14 mouse cellular contexts compared by ENCODE assay signal in the genomic region with DNA sequence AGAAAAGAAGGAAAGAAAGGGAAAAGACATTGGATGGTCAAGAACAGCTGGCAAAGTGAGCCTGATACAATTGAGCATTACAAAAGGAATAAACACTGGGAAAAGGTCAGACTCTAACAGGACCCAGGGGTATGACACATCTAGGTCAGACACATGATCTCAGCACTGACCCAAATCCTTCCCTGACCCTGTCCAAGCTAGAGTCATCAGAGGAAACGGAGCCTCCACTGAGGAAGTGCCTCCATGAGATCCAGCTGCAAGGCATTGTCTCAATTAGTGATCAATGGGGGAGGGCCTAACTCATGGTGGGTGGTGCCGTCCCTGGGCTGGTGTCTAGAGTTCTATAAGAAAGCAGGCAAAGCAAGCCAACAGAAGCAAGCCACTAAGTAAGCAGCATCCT. TPM values are rescaled to one million over a fixed set of nuclear protein-coding genes. Genes with fewer than 3 reads are reported as not detected.
DNase-seq lines count a peak whose midpoint lies in the region; ATAC-seq lines count a peak whose summit lies in the region.
"Had no signal": no experiment of that assay in that cellular context is flagged by ENCODE, and none has a peak within 500 bp of the region (broad histone marks: within the 10 kb centered on the region; RNA-seq: fewer than 3 reads in every experiment).

No protein-coding gene starts in this region.

- no peaks in the 10 kb centered on the region for H3K9me3 ChIP-seq in heart, embryonic 12.5 days (replicated peaks)
- no peaks in the 10 kb centered on the region for H3K9me3 ChIP-seq in embryonic facial prominence, embryonic 10.5 days
- H3K9me3 ChIP-seq: hindbrain, embryonic 12.5 days had no signal

- no peaks in the 10 kb centered on the region for H3K27me3 ChIP-seq in heart, embryonic 12.5 days (replicated peaks)
- H3K27me3 ChIP-seq in embryonic facial prominence, embryonic 10.5 days (replicated peaks; ENCODE audit: low read depth, poor library complexity, severe bottlenecking), result no peaks in the 10 kb centered on the region
- H3K27me3 ChIP-seq: hindbrain, embryonic 12.5 days had no signal

- H3K4me1 ChIP-seq in heart, embryonic 12.5 days (replicated peaks), result peaks cover 73% of the 10 kb centered on the region
- H3K4me1 ChIP-seq in embryonic facial prominence, embryonic 10.5 days, result peaks cover 7% of the 10 kb centered on the region

- peaks cover 17% of the 10 kb centered on the region for H3K36me3 ChIP-seq in heart, embryonic 12.5 days
- H3K36me3 ChIP-seq in embryonic facial prominence, embryonic 10.5 days (replicated peaks), result no peaks in the 10 kb centered on the region
- H3K36me3 ChIP-seq: hindbrain, embryonic 12.5 days had no signal

- peak; percentile 59 to 82 for DNase-seq in adrenal gland, adult (ENCODE audit: inconsistent age in 2 of 2, low spot score in 1 of 2)
- no peak for DNase-seq in adrenal gland, postnatal 4 days (ENCODE audit: low spot score in 2 of 2)
- DNase-seq in heart, adult 9 months (ENCODE audit: low spot score in 2 of 2), result peak; percentile 50 to 54
- DNase-seq in 3134 (ENCODE audit: extremely low read depth, insufficient read length, low spot score), result peak; percentile 35
- DNase-seq in embryonic facial prominence, embryonic 10.5 days (ENCODE audit: low spot score), result peak; percentile 45
- no peak for DNase-seq in cerebellum, adult 9-11 months
- DNase-seq: kidney, postnatal 4 days; right cerebral cortex, postnatal 14 days had no signal

- 55% methylated on average over 2 of the region's 2 CpGs for WGBS in heart, embryonic 12.5 days
- WGBS in embryonic facial prominence, embryonic 10.5 days, result 25% methylated on average over 2 of the region's 2 CpGs

- H3K4me3 ChIP-seq in heart, embryonic 12.5 days, result no peak overlapping the region
- H3K4me3 ChIP-seq in embryonic facial prominence, embryonic 10.5 days, result no peak overlapping the region
- H3K4me3 ChIP-seq: hindbrain, embryonic 12.5 days had no signal

- no peak overlapping the region for H3K27ac ChIP-seq in heart, embryonic 12.5 days (ENCODE audit: poor library complexity, severe bottlenecking)
- no peak overlapping the region for H3K27ac ChIP-seq in embryonic facial prominence, embryonic 10.5 days (replicated peaks)
- H3K27ac ChIP-seq: hindbrain, embryonic 12.5 days had no signal

- no peak overlapping the region for H3K4me2 ChIP-seq in heart, embryonic 12.5 days
- H3K4me2 ChIP-seq: hindbrain, embryonic 12.5 days had no signal

- H3K9ac ChIP-seq in heart, embryonic 12.5 days, result no peak overlapping the region
- H3K9ac ChIP-seq: hindbrain, embryonic 12.5 days had no signal

- ATAC-seq in heart, embryonic 12.5 days (ENCODE audit: insufficient number of reproducible peaks, low FRiP score), result no peak
- no peak for ATAC-seq in granulocyte monocyte progenitor cell, adult 5-6 weeks (replicated peaks; ENCODE audit: poor library complexity, severe bottlenecking)
- ATAC-seq: intestine, postnatal 0 days had no signal

RNA-seq across cellular contexts. Expression of a gene that starts 6.8 kb away (rescaled TPM):
- total RNA-seq in adrenal gland, postnatal 4 days (2021), result 100 to 1,000 TPM; 338 to 365 TPM
- polyA plus RNA-seq in heart, embryonic 12.5 days (2016; fragmentation: Nextera tagmentation; extraction: Ambion mirVana), result 327 and 336 TPM in 2 replicates
- 104 and 116 TPM in 2 replicates for polyA plus RNA-seq in embryonic facial prominence, embryonic 10.5 days (2016; fragmentation: Nextera tagmentation; extraction: Ambion mirVana)
- total RNA-seq in granulocyte monocyte progenitor cell, adult 5-6 weeks (2014; fragmentation: Nextera tagmentation), result 125 TPM in 2 replicates
- 79.4 and 102 TPM in 2 replicates for total RNA-seq in granulocyte monocyte progenitor cell, adult 5-6 weeks (2017)

RNA-seq across cellular contexts. Expression of a gene that starts 6.9 kb away (rescaled TPM):
- total RNA-seq in adrenal gland, postnatal 4 days (2021), result 1 to 10 TPM; 2.8 to 3.5 TPM
- polyA plus RNA-seq in heart, embryonic 12.5 days (2016; fragmentation: Nextera tagmentation; extraction: Ambion mirVana), result 1.2 and 1.3 TPM in 2 replicates
- 0.39 and 0.78 TPM in 2 replicates for polyA plus RNA-seq in embryonic facial prominence, embryonic 10.5 days (2016; fragmentation: Nextera tagmentation; extraction: Ambion mirVana)
- total RNA-seq in granulocyte monocyte progenitor cell, adult 5-6 weeks (2014; fragmentation: Nextera tagmentation), result 1.7 TPM in 1 of 2 replicates, not detected in the other
- 2.4 TPM in 1 of 2 replicates, not detected in the other for total RNA-seq in granulocyte monocyte progenitor cell, adult 5-6 weeks (2017)
- total RNA-seq: megakaryocyte-erythroid progenitor cell, adult 5-6 weeks; monocyte, adult 5-6 weeks had no signal

RNA-seq across cellular contexts. Expression of a gene that starts 52.7 kb away (rescaled TPM):
- under 1 TPM; 0.37 to 0.53 TPM for total RNA-seq in adrenal gland, postnatal 4 days (2021)
- polyA plus RNA-seq in heart, embryonic 12.5 days (2016; fragmentation: Nextera tagmentation; extraction: Ambion mirVana), result 0.30 and 0.31 TPM in 2 replicates
- not detected in 2 replicates for polyA plus RNA-seq in embryonic facial prominence, embryonic 10.5 days (2016; fragmentation: Nextera tagmentation; extraction: Ambion mirVana)
- total RNA-seq in granulocyte monocyte progenitor cell, adult 5-6 weeks (2014; fragmentation: Nextera tagmentation), result not detected in 2 replicates
- total RNA-seq in granulocyte monocyte progenitor cell, adult 5-6 weeks (2017), result not detected in 2 replicates
- total RNA-seq: megakaryocyte-erythroid progenitor cell, adult 5-6 weeks; monocyte, adult 5-6 weeks had no signal

Comparison
In these comparisons a context has a peak if more than half of its experiments do, and no peak if none do; other contexts are left out.
1. DNase-seq: peak in adrenal gland, adult (2 of 2), heart, adult 9 months (2 of 2), 3134 (single experiment) and embryonic facial prominence, embryonic 10.5 days (single experiment); none in adrenal gland, postnatal 4 days (0 of 2) and cerebellum, adult 9-11 months (single experiment).